Mouse (Mus musculus): Measurements from ENCODE around the gene Ndufc2. TPM values are rescaled to one million over a fixed set of nuclear protein-coding genes. Genes with fewer than 3 reads are reported as not detected.

Gene Ndufc2
- polyA plus RNA-seq, 1 experiment, result 168 TPM

DNA sequence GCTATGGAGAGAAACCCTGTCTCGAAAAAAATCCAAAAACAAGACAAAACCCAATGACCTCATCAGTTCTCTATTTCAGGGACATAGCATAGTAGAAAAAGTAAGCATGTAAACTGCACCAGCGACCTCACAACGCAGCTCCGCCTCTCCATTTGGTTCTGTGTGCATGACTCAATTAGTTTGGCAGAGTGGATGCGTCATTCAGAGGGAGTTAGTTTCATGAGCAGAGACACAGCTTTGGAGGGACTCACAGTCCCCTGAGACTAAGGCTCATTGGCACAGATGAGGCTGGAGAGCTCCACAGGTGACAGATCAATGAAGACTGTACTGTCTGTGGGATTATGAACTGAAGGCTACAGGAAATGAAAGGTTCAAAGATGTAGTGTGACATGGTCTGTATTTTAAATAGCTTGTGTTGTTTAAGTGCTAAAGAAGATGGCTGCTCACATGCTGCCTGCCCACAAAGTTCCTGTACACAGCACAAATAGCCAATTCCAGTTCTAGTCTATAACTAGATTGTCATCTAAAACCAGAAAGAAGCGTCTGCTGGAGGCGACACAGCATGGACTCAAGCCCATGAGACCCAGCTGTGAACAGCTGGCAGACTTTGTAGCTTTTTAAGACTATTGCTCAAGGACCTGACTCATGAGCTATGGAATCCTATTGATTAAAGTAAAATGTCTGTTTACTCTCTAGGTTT is 13.5 kb upstream of the Ndufc2 start:
- no peak for DNase-seq
- WGBS, result 93% methylated on average over 7 of the region's 7 CpGs
- no peak overlapping the region for H3K27ac ChIP-seq (ENCODE audit: control insufficient read depth, insufficient read depth, low read length)
- H3K4me1 ChIP-seq (replicated peaks; ENCODE audit: control insufficient read depth, insufficient read depth, low read length), result no peaks in the 10 kb centered on the region
- TF ChIP-seq CTCF (IDR thresholded peaks at IDR 0.05; ENCODE audit: borderline replicate concordance, control insufficient read depth, extremely low read depth, insufficient read depth, low read length, poor library complexity) (no peak), POLR2A (IDR thresholded peaks at IDR 0.05; ENCODE audit: control insufficient read depth, extremely low read depth, insufficient read depth, low read length, poor library complexity) (no peak)
- H3K4me3 ChIP-seq (ENCODE audit: control insufficient read depth, insufficient read depth, low read length), result no peak overlapping the region
- no peaks in the 10 kb centered on the region for H3K27me3 ChIP-seq (ENCODE audit: control insufficient read depth, insufficient read depth, low read length)
- H3K36me3 ChIP-seq (ENCODE audit: control insufficient read depth, insufficient read depth, low read length), result peaks cover 30% of the 10 kb centered on the region

DNA sequence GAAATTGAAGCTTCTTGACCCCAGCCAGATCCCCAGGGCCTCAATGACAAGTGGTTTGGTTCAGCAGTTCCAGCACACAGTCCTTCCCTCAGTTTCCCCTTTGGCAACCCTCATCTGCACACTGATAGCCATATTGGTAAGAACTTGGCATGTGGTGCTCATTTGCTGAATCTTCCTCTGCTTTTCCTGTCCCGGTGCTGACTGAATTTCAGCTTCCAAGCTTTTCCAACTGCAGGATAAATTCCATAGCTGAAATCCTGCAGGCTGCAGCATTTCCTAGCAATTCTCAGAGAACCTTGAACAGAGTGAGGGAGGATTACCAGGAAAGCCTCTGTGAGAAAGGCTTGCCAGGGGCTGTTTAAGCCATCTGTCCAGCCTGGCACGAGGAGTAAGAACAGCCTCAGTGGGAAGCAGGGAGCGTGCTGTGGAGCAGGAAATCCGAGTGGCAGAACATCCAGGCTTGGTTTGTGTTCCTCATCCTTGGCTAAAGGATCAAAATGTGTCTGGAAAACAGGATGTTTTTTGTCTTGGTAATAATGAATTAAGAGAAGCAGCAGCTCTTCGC is 12.9 kb upstream of the Ndufc2 start:
- no peak overlapping the region for H3K4me3 ChIP-seq (ENCODE audit: control insufficient read depth, insufficient read depth, low read length)
- peaks cover 33% of the 10 kb centered on the region for H3K36me3 ChIP-seq (ENCODE audit: control insufficient read depth, insufficient read depth, low read length)
- 95% methylated on average over 5 of the region's 5 CpGs for WGBS
- DNase-seq, result no peak
- TF ChIP-seq CTCF (IDR thresholded peaks at IDR 0.05; ENCODE audit: borderline replicate concordance, control insufficient read depth, extremely low read depth, insufficient read depth, low read length, poor library complexity), result no peak
- no peak for TF ChIP-seq POLR2A (IDR thresholded peaks at IDR 0.05; ENCODE audit: control insufficient read depth, extremely low read depth, insufficient read depth, low read length, poor library complexity)
- no peak overlapping the region for H3K27ac ChIP-seq (ENCODE audit: control insufficient read depth, insufficient read depth, low read length)
- no peaks in the 10 kb centered on the region for H3K27me3 ChIP-seq (ENCODE audit: control insufficient read depth, insufficient read depth, low read length)
- H3K4me1 ChIP-seq (replicated peaks; ENCODE audit: control insufficient read depth, insufficient read depth, low read length), result no peaks in the 10 kb centered on the region

DNA sequence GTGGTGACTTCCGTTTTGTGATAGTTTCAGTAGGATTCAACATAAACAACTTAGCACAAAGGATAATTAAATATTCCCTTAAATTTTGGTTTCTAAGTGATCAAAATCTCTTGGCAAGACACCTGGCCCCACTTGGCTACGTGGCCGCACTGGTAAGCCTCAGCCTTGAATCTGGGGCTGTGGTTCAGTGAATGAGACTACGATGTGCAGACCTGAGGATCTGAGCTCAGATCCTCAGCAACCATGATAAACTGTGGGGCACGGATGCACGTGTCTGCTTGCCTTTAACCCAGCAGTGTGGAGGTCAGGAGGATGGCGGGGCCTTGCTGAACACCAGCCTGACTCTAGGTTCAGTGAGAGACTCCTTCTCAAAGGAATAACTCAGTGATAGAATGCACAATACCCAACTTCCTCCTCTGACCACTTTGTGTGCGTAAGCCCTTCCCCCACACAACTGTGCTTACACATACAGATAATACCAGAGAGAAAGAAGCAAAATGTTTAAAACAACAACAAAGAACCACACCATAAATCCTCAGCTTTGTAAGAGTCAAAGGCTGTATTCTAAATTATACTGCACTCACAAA is 12.1 kb upstream of the Ndufc2 start:
- Histone ChIP-seq H3K27ac (ENCODE audit: control insufficient read depth, insufficient read depth, low read length) (no peak overlapping the region), H3K4me3 (ENCODE audit: control insufficient read depth, insufficient read depth, low read length) (no peak overlapping the region), H3K36me3 (ENCODE audit: control insufficient read depth, insufficient read depth, low read length) (peaks cover 34% of the 10 kb centered on the region), H3K4me1 (replicated peaks; ENCODE audit: control insufficient read depth, insufficient read depth, low read length) (no peaks in the 10 kb centered on the region), H3K27me3 (ENCODE audit: control insufficient read depth, insufficient read depth, low read length) (no peaks in the 10 kb centered on the region)
- WGBS, result 91% methylated on average over 8 of the region's 8 CpGs
- TF ChIP-seq POLR2A (IDR thresholded peaks at IDR 0.05; ENCODE audit: control insufficient read depth, extremely low read depth, insufficient read depth, low read length, poor library complexity) (no peak), CTCF (IDR thresholded peaks at IDR 0.05; ENCODE audit: borderline replicate concordance, control insufficient read depth, extremely low read depth, insufficient read depth, low read length, poor library complexity) (no peak)
- DNase-seq, result peak; percentile 23

DNA sequence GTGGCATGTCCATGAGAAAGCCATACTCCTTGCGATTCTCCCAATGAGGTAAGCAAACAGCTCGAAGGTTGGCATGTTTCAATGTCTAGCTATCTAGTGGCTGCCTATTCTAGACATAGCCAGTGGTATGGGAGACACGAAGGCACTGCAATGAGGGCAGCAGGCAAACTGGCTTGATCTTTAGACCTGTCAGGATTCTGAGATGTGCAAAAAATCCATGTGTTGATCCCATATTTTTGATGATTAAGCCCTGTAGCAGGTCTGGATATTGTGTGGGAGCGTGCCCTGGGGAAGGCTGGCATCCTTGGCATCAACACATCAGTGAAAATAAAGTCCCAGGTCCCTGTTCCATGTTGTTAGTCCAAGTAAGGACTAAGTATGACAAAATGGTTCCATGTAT is 11.3 kb upstream of the Ndufc2 start:
- DNase-seq, result no peak
- TF ChIP-seq CTCF (IDR thresholded peaks at IDR 0.05; ENCODE audit: borderline replicate concordance, control insufficient read depth, extremely low read depth, insufficient read depth, low read length, poor library complexity) (no peak), POLR2A (IDR thresholded peaks at IDR 0.05; ENCODE audit: control insufficient read depth, extremely low read depth, insufficient read depth, low read length, poor library complexity) (no peak)
- WGBS, result 97% methylated on average over 4 of the region's 4 CpGs
- Histone ChIP-seq H3K27ac (ENCODE audit: control insufficient read depth, insufficient read depth, low read length) (no peak overlapping the region), H3K4me3 (ENCODE audit: control insufficient read depth, insufficient read depth, low read length) (no peak overlapping the region), H3K36me3 (ENCODE audit: control insufficient read depth, insufficient read depth, low read length) (peaks cover 32% of the 10 kb centered on the region), H3K27me3 (ENCODE audit: control insufficient read depth, insufficient read depth, low read length) (no peaks in the 10 kb centered on the region), H3K4me1 (replicated peaks; ENCODE audit: control insufficient read depth, insufficient read depth, low read length) (no peaks in the 10 kb centered on the region)

DNA sequence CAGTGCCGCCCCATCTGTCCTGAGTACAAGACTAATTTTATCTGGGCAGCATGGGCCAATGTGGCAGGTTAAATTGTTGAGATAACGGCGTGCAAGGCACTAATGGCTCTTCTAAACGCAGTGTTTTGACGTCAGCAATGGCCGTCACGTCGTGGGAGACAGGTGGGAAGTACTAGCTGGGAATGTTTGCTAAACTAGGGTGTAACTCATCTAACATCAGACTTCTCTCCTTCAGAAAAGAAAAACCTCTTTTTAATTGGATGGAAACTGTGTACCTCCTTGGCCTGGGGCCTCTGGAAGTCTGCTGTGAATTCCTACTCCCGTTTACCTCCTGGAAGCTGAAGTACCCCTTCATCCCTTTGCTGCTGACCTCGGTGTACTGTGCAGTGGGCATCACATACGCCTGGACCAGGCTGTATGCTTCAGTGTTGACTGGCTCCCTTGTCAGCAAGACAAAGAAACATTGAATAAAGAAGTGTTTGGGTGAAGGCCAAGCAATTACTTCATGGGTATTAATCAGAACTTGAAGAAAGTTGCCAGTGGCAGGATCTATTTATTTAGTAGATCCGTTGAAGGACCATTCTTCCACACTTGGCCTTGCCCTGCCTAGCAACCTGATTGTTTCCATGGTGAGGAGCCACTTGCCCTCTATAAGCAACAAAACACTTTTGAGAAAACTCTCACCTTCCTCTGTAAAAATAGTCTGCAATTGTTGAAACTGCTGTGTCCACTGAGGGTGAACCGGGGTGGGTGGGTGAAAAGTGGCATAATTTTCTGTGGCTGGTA is 8.3 kb upstream of the Ndufc2 start:
- Histone ChIP-seq H3K4me1 (replicated peaks; ENCODE audit: control insufficient read depth, insufficient read depth, low read length) (no peaks in the 10 kb centered on the region), H3K4me3 (ENCODE audit: control insufficient read depth, insufficient read depth, low read length) (no peak overlapping the region), H3K27ac (ENCODE audit: control insufficient read depth, insufficient read depth, low read length) (no peak overlapping the region), H3K36me3 (ENCODE audit: control insufficient read depth, insufficient read depth, low read length) (peaks cover 27% of the 10 kb centered on the region), H3K27me3 (ENCODE audit: control insufficient read depth, insufficient read depth, low read length) (no peaks in the 10 kb centered on the region)
- 96% methylated on average over 13 of the region's 13 CpGs for WGBS
- no peak for DNase-seq
- no peak for TF ChIP-seq POLR2A (IDR thresholded peaks at IDR 0.05; ENCODE audit: control insufficient read depth, extremely low read depth, insufficient read depth, low read length, poor library complexity)
- no peak for TF ChIP-seq CTCF (IDR thresholded peaks at IDR 0.05; ENCODE audit: borderline replicate concordance, control insufficient read depth, extremely low read depth, insufficient read depth, low read length, poor library complexity)

DNA sequence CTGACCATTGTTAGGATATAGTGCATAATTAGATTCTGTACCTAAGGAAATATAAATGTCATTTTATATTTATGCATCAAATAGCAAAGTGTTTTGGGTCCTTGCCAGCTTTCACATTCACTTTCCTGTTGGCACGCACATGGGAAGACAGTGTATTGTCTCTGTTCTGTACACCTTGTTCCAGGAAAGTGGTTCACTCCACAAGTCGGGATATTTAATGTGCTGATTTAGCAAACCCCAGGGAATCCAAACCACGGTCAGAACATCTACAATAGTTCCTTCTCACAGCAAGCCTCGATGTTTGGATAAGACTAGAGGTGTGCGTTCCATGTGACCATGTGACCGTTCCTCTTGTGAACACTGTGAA is 7.7 kb upstream of the Ndufc2 start:
- H3K27me3 ChIP-seq (ENCODE audit: control insufficient read depth, insufficient read depth, low read length), result no peaks in the 10 kb centered on the region
- H3K36me3 ChIP-seq (ENCODE audit: control insufficient read depth, insufficient read depth, low read length), result peaks cover 23% of the 10 kb centered on the region
- no peak for DNase-seq
- no peaks in the 10 kb centered on the region for H3K4me1 ChIP-seq (replicated peaks; ENCODE audit: control insufficient read depth, insufficient read depth, low read length)
- no peak overlapping the region for H3K4me3 ChIP-seq (ENCODE audit: control insufficient read depth, insufficient read depth, low read length)
- no peak for TF ChIP-seq CTCF (IDR thresholded peaks at IDR 0.05; ENCODE audit: borderline replicate concordance, control insufficient read depth, extremely low read depth, insufficient read depth, low read length, poor library complexity)
- TF ChIP-seq POLR2A (IDR thresholded peaks at IDR 0.05; ENCODE audit: control insufficient read depth, extremely low read depth, insufficient read depth, low read length, poor library complexity), result no peak
- WGBS, result 92% methylated on average over 6 of the region's 6 CpGs
- no peak overlapping the region for H3K27ac ChIP-seq (ENCODE audit: control insufficient read depth, insufficient read depth, low read length)

Data from thymus, adult 2 months (tissue).